Mouse (Mus musculus): ENCODE results near the gene Parn. TPM values are rescaled to one million over a fixed set of nuclear protein-coding genes. Genes with fewer than 3 reads are reported as not detected.
A peak's percentile ranks its signal among the peaks of the same experiment; 100 is the strongest.

The Parn gene
- polyA plus RNA-seq, 1 experiment from 2014 or later, result 40.6 TPM

GRCm38 (mm10) chr16:13557784-13558183 lies 110.2 kb downstream of the Parn start:
- DNase-seq (ENCODE audit: low spot score), result no peak
- Histone ChIP-seq H3K4me1 (replicated peaks; ENCODE audit: control insufficient read depth, insufficient read depth, low read length) (no peaks in the 10 kb centered on the region), H3K9me3 (ENCODE audit: control insufficient read depth, low read length) (no peaks in the 10 kb centered on the region), H3K36me3 (ENCODE audit: control insufficient read depth, insufficient read depth, low read length) (no peaks in the 10 kb centered on the region; the same call in 1 of the 2 replicates), H3K9ac (ENCODE audit: low read length) (no peak overlapping the region), H3K27ac (ENCODE audit: low read depth) (no peak overlapping the region), H3K27me3 (replicated peaks; ENCODE audit: control insufficient read depth, insufficient read depth, low read length) (no peaks in the 10 kb centered on the region), H3K4me3 (ENCODE audit: low read depth, low read length) (no peak overlapping the region), H3K4me2 (ENCODE audit: low read length) (no peak overlapping the region)
- 87% methylated on average over 2 of the region's 2 CpGs for WGBS
- ATAC-seq (replicated peaks; ENCODE audit: low FRiP score, low TSS enrichment, low read depth), result no peak

GRCm38 (mm10) chr16:13556954-13557470 lies 111.0 kb downstream of the Parn start:
- ATAC-seq (replicated peaks; ENCODE audit: low FRiP score, low TSS enrichment, low read depth) (no peak), DNase-seq (ENCODE audit: low spot score) (peak; percentile 25)
- Histone ChIP-seq H3K4me2 (ENCODE audit: low read length) (no peak overlapping the region), H3K27ac (ENCODE audit: low read depth) (no peak overlapping the region), H3K36me3 (ENCODE audit: control insufficient read depth, insufficient read depth, low read length) (no peaks in the 10 kb centered on the region; the same call in 1 of the 2 replicates), H3K27me3 (replicated peaks; ENCODE audit: control insufficient read depth, insufficient read depth, low read length) (no peaks in the 10 kb centered on the region), H3K4me3 (ENCODE audit: low read depth, low read length) (no peak overlapping the region), H3K4me1 (replicated peaks; ENCODE audit: control insufficient read depth, insufficient read depth, low read length) (no peaks in the 10 kb centered on the region), H3K9ac (ENCODE audit: low read length) (no peak overlapping the region), H3K9me3 (ENCODE audit: control insufficient read depth, low read length) (no peaks in the 10 kb centered on the region)
- 83% methylated on average over 9 of the region's 9 CpGs for WGBS

GRCm38 (mm10) chr16:13556446-13556845 lies 111.5 kb downstream of the Parn start:
- peak; percentile 1 for DNase-seq (ENCODE audit: low spot score)
- Histone ChIP-seq H3K9me3 (ENCODE audit: control insufficient read depth, low read length) (no peaks in the 10 kb centered on the region), H3K27me3 (replicated peaks; ENCODE audit: control insufficient read depth, insufficient read depth, low read length) (no peaks in the 10 kb centered on the region), H3K4me2 (ENCODE audit: low read length) (no peak overlapping the region), H3K4me1 (replicated peaks; ENCODE audit: control insufficient read depth, insufficient read depth, low read length) (no peaks in the 10 kb centered on the region), H3K36me3 (ENCODE audit: control insufficient read depth, insufficient read depth, low read length) (no peaks in the 10 kb centered on the region; the same call in 1 of the 2 replicates), H3K27ac (ENCODE audit: low read depth) (no peak overlapping the region), H3K4me3 (ENCODE audit: low read depth, low read length) (no peak overlapping the region), H3K9ac (ENCODE audit: low read length) (no peak overlapping the region)
- no peak for ATAC-seq (replicated peaks; ENCODE audit: low FRiP score, low TSS enrichment, low read depth)
- WGBS, result 87% methylated on average over 7 of the region's 7 CpGs

- ATAC-seq (replicated peaks; ENCODE audit: low FRiP score, low TSS enrichment, low read depth) (no peak), DNase-seq (ENCODE audit: low spot score) (peak; percentile 18)
These were observed 117.3 kb downstream of the Parn start for GRCm38 (mm10) chr16:13550667-13551066.

GRCm38 (mm10) chr16:13549976-13550375 lies 118.0 kb downstream of the Parn start:
- ATAC-seq (replicated peaks; ENCODE audit: low FRiP score, low TSS enrichment, low read depth) (no peak), DNase-seq (ENCODE audit: low spot score) (peak; percentile 37)
- Histone ChIP-seq H3K4me1 (replicated peaks; ENCODE audit: control insufficient read depth, insufficient read depth, low read length) (no peaks in the 10 kb centered on the region), H3K4me2 (ENCODE audit: low read length) (no peak overlapping the region), H3K9ac (ENCODE audit: low read length) (no peak overlapping the region), H3K27ac (ENCODE audit: low read depth) (no peak overlapping the region), H3K36me3 (ENCODE audit: control insufficient read depth, insufficient read depth, low read length) (peaks cover 5% of the 10 kb centered on the region; the same call in 1 of the 2 replicates), H3K4me3 (ENCODE audit: low read depth, low read length) (no peak overlapping the region), H3K9me3 (ENCODE audit: control insufficient read depth, low read length) (peaks cover 11% of the 10 kb centered on the region), H3K27me3 (replicated peaks; ENCODE audit: control insufficient read depth, insufficient read depth, low read length) (no peaks in the 10 kb centered on the region)
- WGBS, result 87% methylated on average over 2 of the region's 2 CpGs

More at GRCm38 (mm10) chr16:13550667-13551066, 117.3 kb downstream of the Parn start:
- H3K4me3 ChIP-seq (ENCODE audit: low read depth, low read length), result no peak overlapping the region
- H3K9me3 ChIP-seq (ENCODE audit: control insufficient read depth, low read length), result peaks cover 7% of the 10 kb centered on the region
- no peak overlapping the region for H3K27ac ChIP-seq (ENCODE audit: low read depth)
- H3K4me2 ChIP-seq (ENCODE audit: low read length), result no peak overlapping the region
- no peaks in the 10 kb centered on the region for H3K27me3 ChIP-seq (replicated peaks; ENCODE audit: control insufficient read depth, insufficient read depth, low read length)
- H3K36me3 ChIP-seq (ENCODE audit: control insufficient read depth, insufficient read depth, low read length), result peaks cover 5% of the 10 kb centered on the region; the same call in 1 of the 2 replicates
- H3K4me1 ChIP-seq (replicated peaks; ENCODE audit: control insufficient read depth, insufficient read depth, low read length), result no peaks in the 10 kb centered on the region
- 75% methylated on average over 3 of the region's 3 CpGs for WGBS
- no peak overlapping the region for H3K9ac ChIP-seq (ENCODE audit: low read length)

- 66% methylated on average over 4 of the region's 4 CpGs for WGBS
- peaks cover 5% of the 10 kb centered on the region for H3K36me3 ChIP-seq (ENCODE audit: control insufficient read depth, insufficient read depth, low read length)
- no peak overlapping the region for H3K9ac ChIP-seq (ENCODE audit: low read length)
- DNase-seq (ENCODE audit: low spot score) (peak; percentile 43), ATAC-seq (replicated peaks; ENCODE audit: low FRiP score, low TSS enrichment, low read depth) (no peak)
- H3K4me1 ChIP-seq (replicated peaks; ENCODE audit: control insufficient read depth, insufficient read depth, low read length), result no peaks in the 10 kb centered on the region; the same call in none of the 2 replicates
- no peak overlapping the region for H3K4me2 ChIP-seq (ENCODE audit: low read length)
- H3K9me3 ChIP-seq (ENCODE audit: control insufficient read depth, low read length), result peaks cover 15% of the 10 kb centered on the region
- H3K4me3 ChIP-seq (ENCODE audit: low read depth, low read length), result no peak overlapping the region
- H3K27me3 ChIP-seq (replicated peaks; ENCODE audit: control insufficient read depth, insufficient read depth, low read length), result no peaks in the 10 kb centered on the region
- no peak overlapping the region for H3K27ac ChIP-seq (ENCODE audit: low read depth)
These were observed 126.2 kb downstream of the Parn start for GRCm38 (mm10) chr16:13541816-13542215.

GRCm38 (mm10) chr16:13541121-13541747 lies 126.7 kb downstream of the Parn start:
- Histone ChIP-seq H3K4me3 (ENCODE audit: low read depth, low read length) (no peak overlapping the region), H3K4me1 (replicated peaks; ENCODE audit: control insufficient read depth, insufficient read depth, low read length) (no peaks in the 10 kb centered on the region; the same call in none of the 2 replicates), H3K27ac (ENCODE audit: low read depth) (no peak overlapping the region), H3K27me3 (replicated peaks; ENCODE audit: control insufficient read depth, insufficient read depth, low read length) (no peaks in the 10 kb centered on the region), H3K9ac (ENCODE audit: low read length) (no peak overlapping the region), H3K9me3 (ENCODE audit: control insufficient read depth, low read length) (peaks cover 12% of the 10 kb centered on the region), H3K4me2 (ENCODE audit: low read length) (no peak overlapping the region), H3K36me3 (ENCODE audit: control insufficient read depth, insufficient read depth, low read length) (peaks cover 3% of the 10 kb centered on the region)
- no peak for ATAC-seq (replicated peaks; ENCODE audit: low FRiP score, low TSS enrichment, low read depth)
- 74% methylated on average over 15 of the region's 15 CpGs for WGBS
- DNase-seq (ENCODE audit: low spot score), result peak; percentile 28

- H3K4me1 ChIP-seq (replicated peaks; ENCODE audit: control insufficient read depth, insufficient read depth, low read length), result no peaks in the 10 kb centered on the region; the same call in none of the 2 replicates
- no peaks in the 10 kb centered on the region for H3K9me3 ChIP-seq (ENCODE audit: control insufficient read depth, low read length)
- WGBS, result 86% methylated on average over 9 of the region's 9 CpGs
- ATAC-seq (replicated peaks; ENCODE audit: low FRiP score, low TSS enrichment, low read depth) (0 out of 2 replicates have a peak, but pooled peaks have one; percentile 7), DNase-seq (ENCODE audit: low spot score) (no peak)
- H3K27me3 ChIP-seq (replicated peaks; ENCODE audit: control insufficient read depth, insufficient read depth, low read length), result no peaks in the 10 kb centered on the region
- no peak overlapping the region for H3K4me2 ChIP-seq (ENCODE audit: low read length)
- H3K27ac ChIP-seq (ENCODE audit: low read depth), result no peak overlapping the region
- no peak overlapping the region for H3K4me3 ChIP-seq (ENCODE audit: low read depth, low read length)
- no peak overlapping the region for H3K9ac ChIP-seq (ENCODE audit: low read length)
- H3K36me3 ChIP-seq (ENCODE audit: control insufficient read depth, insufficient read depth, low read length), result no peaks in the 10 kb centered on the region; the same call in 1 of the 2 replicates
These were observed 128.9 kb downstream of the Parn start for GRCm38 (mm10) chr16:13538933-13539648.
